Mouse (Mus musculus) gastrocnemius, postnatal 10 days (tissue): ENCODE measurements around the gene Ccpg1. TPM values are rescaled to one million over a fixed set of nuclear protein-coding genes. Genes with fewer than 3 reads are reported as not detected.
A peak's percentile ranks its signal among the peaks of the same experiment; 100 is the strongest.

Experiments
- DNase-seq: peaks from one replicate; pipeline ENCODE4 v3.0.0; 2021; ENCODE audit warnings: mixed read lengths
- total RNA-seq, 2 experiments: library from RNA; stranded (reverse); gene quantifications; 2 replicates each; pipeline ENCODE4 v1.2.3; 2021

The Ccpg1 gene
- total RNA-seq, 2 experiments from 2014 or later, result 30.0 to 36.4 TPM

DNA sequence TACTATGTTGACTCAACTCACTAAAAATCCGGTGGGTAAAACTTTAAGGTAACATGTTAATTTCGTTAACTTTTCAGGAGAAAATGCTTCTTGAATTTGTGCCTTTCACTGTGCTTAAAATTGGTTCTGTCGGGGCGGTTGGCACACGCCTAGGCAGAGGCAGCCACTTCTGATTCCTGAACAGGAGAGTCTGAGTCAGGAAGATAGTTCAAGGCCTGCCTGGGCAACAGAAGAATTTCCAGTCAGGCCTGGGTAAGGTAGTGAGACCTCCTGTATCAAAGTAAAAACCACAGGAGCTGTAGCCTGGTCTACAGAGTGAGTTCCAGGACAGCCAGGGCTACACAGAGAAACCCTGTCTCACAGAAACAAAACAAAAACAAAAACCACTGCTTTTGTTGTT lies 7.3 kb downstream of the Ccpg1 start:
- no peak for DNase-seq

DNA sequence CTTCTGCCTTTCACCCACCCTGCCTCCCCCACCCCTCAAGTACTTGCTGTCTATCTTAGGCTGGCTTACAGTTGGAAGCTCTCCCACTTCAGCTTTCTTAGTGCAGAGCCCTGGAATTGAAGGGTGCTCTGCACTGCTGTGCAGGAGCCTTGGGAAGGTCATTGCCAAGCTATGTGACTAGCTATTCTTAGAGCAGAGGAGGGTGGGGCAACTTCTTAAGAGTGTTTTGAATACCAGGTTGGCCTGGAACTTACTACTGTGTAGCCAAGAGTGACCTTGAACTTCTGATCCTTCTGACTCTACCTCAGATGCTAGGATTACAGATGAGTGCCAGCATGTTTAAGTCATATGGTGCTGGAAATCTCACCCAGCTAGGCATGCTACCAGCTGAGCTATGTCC lies 10.9 kb downstream of the Ccpg1 start:
- no peak for DNase-seq

DNA sequence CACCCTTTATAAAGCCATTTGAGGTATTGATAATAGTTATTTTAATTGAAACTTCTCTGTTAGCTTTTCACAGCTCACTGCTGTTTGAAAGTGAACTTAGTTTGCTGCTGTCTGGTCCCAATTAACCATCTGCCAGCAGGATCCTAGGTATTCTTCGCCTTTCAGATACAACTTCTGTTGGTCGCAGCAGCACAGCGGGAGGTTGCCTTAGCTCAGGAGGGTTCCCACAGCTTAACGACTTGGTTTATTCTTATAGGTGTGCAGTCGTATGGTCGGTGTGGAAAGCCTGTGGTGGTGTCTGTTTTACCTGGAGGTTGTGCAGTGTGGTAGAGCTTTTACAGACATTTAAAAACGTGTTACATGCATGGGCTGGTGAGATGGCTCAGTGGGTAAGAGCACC lies 11.6 kb downstream of the Ccpg1 start:
- DNase-seq, result no peak

DNA sequence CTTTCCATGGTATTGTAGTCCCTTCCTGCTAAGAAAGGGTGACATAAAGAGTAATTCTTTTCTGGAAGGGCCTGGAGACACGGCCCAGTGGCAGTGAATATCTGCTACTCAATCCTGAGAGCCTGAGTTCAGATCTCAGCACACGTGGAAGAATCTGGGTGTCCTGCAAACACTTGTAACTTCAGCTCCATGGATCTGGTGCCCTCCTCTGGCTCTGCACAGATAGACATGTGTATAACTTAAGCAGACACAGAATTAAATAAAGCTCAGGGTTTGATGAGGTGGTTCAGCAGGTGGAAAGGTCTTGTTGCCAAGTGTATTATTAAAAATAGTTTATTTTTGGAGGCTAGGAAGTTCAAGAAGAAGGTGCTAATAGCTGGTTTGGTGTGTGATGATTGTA lies 15.3 kb downstream of the Ccpg1 start:
- DNase-seq, result no peak

DNA sequence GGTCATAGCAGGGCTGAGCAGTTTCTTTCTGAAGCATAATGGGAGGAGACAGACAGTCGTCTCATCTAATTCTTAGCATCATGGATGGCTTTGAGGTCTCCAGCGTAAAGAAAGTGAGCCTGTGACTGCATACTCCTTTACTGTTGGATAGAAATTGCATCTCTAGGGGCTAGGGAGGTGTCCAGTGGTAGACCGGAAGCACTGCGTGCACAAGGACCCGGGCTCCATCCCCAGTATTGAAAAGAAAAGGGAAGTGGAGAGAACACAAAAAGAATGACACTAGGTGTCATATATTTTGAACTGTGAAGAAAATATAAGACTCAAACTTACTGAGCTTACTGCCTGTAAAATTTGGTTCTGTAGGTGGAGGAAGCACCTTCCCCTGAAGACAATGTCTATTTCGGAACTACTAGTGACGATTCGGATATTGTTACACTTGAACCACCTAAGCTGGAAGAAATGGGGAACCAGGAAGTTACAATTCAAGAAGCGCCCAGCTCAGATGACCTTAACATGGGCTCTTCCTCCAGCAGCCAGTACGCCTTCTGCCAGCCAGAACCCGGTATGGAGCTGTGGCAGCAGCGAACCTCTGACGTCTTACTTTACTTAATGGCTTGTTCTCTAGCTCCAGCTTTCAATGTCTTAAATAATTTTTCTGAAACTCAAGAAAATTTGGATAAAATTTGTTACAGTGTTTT lies 16.2 kb downstream of the Ccpg1 start:
- DNase-seq, result no peak

DNA sequence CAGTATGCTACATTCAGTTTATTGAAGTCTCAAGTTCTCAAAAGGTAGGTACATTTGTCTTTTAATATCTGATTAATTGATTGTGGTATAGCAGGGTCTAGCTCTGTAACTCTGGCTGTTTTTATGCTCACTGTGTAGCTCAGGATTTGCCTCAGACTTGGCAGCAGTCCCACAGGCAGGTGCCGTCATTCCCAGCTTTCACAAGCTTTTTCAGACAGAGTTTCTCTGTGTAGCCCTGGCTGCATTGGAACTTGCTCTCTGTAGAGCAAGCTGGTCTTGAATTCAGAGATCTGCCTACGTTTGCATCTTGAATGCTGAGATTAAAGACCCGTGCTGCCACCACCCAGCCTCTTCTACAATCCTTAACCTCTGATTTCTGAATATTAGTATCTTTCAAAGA lies 16.9 kb downstream of the Ccpg1 start:
- DNase-seq, result no peak

DNA sequence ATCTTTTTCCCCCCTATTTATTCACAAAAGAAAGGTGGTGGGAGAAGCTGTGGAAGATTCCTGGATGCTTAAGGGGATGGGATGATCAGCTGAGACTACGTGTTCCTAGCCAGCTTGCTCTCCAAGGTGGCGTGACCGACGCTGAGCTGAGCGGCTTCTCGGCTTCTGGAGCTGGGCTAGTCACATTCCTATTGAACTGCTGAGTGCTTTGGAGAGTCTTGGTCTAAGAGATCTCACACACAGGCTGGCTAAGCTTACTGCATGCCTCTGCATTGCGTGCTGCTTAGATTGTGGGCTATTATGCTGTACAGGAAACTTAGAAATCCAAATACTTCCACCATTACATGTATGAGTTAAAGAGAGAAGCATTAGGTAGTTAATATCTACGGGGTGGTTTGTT lies 18.8 kb downstream of the Ccpg1 start:
- no peak for DNase-seq

DNA sequence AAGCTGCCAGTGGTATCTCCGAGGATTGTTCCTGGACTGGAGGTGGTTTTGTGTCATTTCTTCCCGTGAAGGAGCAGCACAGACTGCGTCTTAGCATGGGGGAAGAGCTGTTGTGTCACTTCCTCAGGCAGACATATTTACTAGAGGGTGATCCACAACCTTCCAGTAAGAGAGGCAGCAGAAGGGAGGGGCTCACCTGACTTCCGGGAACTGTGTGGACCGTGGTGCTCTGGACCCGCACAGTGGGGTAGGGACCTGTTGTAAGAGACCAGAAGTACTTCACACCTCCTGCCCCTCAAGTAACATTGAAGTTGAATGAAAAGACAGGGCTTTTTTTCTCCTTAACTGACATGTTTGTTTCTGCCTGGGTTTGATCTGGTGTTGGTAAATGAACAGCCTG lies 19.9 kb downstream of the Ccpg1 start:
- DNase-seq, result no peak

DNA sequence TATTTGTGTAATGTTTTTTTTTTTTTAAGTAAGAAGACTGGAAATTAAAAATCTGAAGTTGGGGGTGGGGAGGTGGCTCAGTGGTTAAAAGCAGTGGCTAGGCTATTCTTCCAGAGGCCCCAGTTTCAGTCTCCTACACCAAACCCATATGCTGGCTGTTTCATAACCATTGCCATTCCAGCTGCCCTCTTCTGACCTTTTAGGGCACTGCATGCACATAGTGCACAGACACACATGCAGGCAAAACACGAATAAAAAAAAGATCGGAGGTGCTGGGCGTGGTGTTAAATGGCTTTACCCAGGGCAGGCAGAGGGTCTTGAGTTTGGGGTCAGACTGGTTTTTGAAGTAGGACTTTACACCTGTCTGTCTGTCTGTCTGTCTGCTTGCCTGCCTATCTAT lies 20.9 kb downstream of the Ccpg1 start:
- DNase-seq, result no peak

DNA sequence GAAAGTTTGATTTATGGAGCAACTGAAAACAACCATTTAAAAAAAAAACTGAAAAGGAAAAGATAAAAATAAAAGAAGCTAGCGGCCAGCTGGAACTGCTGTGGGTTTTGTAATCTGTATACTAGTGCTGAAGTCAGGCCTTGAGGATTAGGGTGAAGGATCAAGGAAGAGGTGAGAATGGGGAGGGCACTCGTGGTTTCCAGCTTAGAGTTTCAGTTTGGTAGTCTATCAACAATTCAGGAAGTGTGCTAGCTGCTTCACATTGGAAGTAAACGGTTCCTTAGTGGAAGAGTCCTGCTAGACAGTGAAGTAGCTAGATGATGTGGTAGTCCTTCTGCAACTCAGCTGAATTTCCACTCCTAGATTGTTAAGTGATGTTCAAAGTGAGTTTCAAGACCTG lies 23.2 kb downstream of the Ccpg1 start:
- DNase-seq, result no peak

DNA sequence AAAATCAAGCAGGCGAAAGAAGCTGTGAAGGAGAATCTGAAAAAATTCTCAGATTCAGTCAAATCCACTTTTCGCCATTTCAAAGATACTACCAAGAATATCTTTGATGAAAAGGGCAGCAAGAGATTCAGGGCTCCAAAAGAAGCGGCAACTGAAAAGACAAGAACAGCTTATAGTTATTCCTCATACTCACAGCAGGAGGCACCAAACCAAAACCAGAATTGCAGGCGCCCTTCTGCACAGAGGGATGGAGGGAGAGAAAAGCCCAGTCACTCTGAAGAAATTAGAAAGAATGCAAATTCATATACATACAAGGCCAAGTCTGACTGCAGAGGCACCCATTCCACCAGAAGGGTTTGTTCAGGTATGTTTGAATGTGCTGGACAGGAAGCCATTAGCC lies 27.4 kb downstream of the Ccpg1 start:
- DNase-seq, result no peak

DNA sequence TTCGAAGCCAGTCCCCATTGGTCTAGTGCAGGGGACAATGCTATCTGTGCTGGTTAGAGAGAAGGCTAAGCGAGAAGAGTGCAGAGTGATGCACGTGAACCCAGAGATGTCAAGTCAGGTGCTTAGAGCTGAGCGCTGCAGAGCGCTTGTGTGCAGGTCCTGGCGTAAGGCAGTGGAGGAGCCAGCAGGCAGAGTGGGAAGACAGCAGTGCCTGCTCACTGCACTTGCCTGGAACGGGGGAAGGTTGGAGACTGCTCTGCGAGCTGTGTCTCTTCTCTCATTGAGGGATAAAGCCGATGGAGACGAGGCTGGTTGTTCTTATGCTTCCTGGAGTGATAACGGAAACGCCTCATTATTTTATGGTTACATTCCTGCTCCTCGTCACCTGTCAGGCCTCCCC lies 29.5 kb downstream of the Ccpg1 start:
- DNase-seq, result no peak

DNA sequence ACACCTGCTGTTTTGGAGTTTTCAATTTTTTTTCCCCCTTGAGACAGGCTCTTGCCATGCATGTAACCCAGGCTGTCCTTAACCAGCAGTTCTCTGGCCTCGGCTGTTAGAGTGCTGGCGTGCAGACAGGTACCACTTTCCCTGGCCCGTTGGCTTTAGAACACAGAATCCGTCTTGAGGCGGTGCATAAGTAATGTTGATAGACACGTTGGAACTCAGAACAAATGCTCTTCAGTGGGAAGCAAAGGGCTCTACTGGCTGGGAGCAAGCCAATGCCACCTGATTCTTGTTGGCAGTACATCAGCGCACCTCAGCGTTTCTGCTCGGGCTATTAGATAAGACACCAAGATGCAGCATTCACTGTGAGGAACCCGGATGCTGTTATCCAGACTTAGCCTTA lies 34.6 kb downstream of the Ccpg1 start:
- no peak for DNase-seq

DNA sequence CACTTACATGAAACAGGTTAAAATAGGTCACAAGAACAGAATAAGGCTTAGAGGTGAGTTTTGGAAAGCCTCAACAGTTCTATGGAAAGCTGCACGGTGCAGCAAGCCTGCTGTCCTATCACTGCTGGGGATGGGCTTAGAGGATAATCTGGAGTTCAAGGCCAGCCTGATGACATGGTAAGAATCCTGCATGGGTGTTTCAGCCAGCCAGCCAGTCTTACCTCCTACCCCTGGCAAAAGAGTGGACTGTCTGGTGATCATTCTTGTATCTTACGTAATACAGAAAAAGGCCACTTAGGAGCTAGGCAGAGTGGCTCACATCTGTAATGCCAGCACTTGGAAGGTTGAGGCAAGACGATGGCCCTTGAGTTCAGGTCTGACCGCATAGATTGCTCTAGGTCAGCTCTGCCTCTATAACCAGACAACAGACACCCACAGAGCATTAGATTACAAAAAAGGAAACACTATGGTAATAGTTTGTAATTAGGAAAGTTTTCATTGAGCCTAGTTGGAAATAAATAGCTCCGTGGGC lies 35.4 kb downstream of the Ccpg1 start:
- DNase-seq, result no peak

DNA sequence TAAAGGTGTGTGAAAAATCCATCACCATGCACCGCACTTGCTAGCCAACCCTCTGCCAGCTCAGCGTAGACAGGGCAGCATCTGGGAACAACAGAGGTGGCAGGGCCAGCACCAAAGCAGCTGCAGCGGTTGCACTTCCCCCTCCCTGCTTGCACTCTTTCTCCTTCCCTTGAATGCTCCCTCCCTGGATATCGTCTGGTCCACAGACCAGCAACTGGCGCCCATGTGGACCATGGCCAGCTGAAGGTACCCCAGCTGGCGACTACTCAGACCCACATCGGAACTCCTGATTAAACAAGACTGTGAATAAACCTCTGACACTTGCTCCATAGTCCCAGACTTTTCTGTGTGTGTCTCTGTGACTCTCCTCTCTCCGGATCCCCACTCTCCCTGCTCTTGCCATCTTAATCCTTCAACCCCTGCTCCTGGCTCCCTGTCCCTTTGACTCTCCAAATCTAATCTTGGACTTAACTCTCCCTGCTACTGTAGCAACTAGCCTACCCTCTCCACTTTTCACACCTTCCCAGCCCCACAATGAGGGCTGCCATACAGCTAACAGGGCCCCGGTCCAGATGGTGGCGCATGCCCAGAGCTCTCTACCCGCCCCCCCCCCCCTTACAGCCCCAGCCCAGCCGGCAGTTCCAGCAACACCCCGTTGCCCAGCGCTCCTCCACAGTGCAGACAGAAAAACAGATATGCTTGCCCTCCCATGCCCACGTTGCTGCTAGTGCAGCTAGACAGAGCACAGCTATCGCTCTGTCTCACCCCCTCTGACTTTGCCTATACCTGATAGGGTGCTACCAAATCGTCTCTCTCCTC lies 40.8 kb downstream of the Ccpg1 start:
- DNase-seq, result peak; percentile 26

DNA sequence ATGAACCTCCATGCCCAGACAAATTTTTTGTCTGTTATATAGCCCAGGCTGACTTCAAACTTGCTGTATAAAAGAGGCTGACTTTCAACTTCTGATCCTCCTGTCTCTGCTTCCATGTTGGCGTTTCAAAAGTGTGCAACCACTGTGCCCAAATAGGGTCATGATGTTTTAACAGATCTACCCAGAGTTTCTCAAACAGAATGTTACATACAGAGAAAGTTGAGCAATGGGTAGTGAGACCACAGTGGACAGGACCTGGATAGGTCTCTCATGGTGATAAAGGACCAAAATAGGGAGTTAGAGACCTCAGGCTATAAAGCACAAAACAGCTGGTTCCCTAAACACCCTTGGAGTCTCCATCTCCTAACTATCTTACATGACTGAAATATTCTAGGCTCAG lies 45.2 kb downstream of the Ccpg1 start:
- DNase-seq, result no peak

DNA sequence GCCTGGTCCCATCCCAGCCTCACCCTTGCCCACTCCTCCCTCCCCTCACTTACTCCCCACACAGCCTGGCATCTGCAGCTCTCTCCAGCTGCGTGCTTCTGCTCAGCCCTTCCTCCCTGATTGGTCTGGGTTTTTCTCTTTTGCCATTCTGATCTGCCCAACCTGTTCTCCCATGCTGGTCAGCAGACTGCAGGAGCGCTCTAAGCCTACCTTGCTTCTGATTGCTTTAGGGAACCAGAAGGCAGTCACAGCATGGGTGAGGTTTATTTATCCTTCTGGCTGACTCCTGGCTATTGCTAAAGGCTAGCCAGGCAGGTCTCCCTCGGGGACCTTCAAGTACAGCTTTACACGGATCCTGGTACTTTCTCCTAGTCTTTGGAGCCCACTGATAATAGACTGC lies 46.2 kb downstream of the Ccpg1 start:
- no peak for DNase-seq

DNA sequence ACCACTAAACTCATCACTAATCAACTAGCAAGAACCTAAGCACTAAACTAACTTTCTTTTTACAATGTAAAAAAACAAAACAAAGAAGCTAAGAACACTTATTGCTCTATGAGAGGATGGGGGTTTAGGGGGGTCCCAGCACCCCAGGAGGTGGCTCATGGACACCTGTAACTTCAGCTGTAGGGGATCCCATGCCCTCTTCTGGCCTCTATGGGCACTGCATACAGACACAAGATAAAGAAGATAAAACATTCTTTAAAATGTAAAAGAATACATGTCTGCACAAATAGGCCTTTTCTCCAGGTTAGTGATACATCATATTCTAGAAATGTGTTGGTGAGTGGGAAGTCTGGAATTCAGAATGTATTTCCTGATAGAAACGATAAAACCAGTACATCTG lies 48.2 kb downstream of the Ccpg1 start:
- DNase-seq, result no peak

DNA sequence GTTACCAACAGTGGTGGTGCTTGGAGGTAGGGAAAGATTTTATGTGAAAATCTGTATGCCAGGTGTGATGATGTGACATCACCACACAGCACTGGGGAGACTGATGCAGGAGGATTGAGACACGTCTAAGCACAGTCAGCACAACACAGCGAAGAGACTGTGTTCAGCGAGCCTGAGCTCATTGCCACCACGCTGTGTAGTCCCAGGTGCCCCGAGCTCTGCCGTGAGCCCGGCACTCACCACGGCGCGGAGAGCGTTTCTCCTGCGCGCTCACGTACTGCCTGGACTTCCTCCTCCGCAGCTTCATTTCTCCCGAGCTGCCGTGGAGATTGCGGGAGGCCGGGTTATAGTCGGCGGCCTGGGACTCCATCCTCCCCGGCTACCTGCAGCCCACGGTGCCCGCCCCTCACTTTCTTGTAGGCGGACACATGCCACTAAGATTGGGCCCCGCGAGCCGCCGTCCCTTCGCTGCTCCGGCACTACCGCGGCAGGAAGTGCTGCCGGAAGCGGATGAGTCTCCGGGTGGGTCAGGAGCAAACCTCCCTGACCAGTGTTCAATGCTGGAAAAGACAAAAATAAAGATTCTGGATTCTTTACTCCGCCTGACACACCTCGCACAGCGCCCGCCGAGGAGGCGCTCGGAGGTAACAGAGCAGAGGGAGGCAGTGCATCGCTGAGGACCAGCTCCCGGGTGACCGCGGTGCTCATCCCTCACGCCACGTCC lies 54.2 kb downstream of the Ccpg1 start:
- peak; percentile 92 for DNase-seq

DNA sequence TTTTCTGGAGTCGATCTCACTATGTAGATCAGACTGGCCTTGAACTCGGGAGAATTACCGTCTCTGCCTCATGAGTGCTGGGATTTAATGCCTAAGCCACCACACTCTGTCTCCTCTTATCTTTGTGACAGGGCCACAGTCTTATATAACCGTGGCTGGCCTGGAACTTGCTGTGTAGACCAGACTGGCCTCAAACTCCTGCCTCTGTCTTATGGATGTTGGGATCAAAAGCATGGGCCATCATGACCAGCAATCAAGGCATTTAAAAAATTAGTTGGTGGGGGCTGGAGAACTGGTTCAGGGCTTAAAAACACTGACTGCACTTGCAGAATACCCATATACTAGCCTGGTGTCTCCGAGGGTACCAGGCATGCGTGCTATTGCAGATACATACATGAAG lies 54.9 kb downstream of the Ccpg1 start, which contains the start of gene Pigb:
TSS of gene Pigb (minus strand) at position 299 of the 400 bp plus-strand sequence.
- no peak for DNase-seq

DNA sequence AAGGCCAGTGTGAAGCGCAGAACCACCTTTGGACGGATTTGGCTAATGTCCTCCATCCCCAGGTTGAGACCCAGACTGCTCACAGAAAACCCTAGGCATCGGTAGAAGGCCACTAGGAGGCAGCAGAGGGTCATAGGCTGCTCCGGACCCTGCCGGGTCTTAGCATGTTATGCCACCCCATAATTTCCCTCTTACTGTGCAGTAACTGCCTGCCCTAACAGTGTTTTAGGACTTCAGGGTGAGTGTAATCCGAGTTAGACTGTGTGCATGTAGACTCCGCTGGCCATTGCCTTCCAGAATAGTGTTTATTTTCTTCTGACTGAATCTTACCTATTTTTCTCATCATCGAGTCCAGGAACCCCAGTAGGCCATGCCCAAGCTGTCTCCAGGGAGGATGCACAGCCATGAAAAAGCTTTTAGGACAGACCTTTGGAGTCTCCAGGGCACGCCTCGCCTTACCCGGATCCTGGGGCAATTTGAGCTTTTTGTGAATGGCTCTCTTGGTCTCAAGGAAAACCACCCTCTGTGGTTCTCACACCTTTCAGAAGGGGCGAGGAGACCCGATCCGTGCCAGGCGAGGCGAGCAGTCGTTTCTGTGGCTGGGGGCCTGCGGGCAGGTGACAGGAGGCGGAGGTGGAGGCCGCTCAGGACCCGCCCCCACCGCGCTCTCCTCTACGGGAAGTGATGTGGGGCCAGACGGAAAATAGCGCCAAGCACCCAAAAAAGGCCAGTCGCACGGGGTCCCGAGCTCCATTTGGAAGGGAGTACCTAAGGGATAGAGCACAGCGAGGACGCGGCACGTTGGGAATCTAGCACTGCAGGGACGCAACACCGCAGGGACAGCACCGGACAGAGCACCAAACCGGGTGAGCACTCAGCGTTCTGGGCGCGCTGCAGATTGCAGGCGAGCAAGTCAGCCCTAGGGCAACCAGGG lies 59.2 kb downstream of the Ccpg1 start, which contains the start of gene Rab27a:
TSS of gene Rab27a (plus strand) at position 709 of the 934 bp plus-strand sequence.
- peak; percentile 80 for DNase-seq

DNA sequence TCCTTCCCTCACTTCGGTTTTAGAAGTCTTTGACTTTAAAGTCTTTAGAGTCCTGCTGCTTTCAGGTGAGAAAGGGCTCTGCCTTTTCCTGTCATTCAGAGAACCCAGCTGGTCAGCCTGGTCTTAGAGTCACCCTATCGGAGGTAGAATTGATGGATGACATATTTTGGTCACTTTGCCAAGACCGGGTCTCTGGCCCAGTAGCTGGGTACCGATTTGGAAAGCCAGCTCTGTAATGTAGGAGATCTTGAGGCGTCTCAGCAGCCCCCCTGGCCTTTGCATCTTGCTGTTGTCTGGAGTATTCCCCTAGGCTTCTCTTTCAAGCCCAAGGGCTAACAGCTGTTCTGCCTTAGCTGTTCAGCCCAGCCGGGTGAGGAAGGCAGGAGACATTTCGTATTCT lies 60.0 kb downstream of the Ccpg1 start:
- DNase-seq, result no peak
